Mouse (Mus musculus): ENCODE measurements at regions not wholly inside any gene's neighbourhood (a gene's known extent, or its start where the extent isn't known, plus 50 kb on each side); places are given as distances from the start of the nearest gene placed in this dataset.
"Not testable (repeated sequence)": the region's sequence is repeated elsewhere in the genome, so short reads cannot be mapped to it uniquely, and the experiment has no call there.

- no peak for DNase-seq (ENCODE audit: low spot score in 2 of 2)
Observed at GRCm38 (mm10) chr19:19347017-19347416, 236.0 kb upstream of the Rorb start.

GRCm38 (mm10) chr19:19344426-19344811 lies 233.4 kb upstream of the Rorb start:
- no peak for DNase-seq (ENCODE audit: low spot score in 2 of 2)

GRCm38 (mm10) chr19:19343702-19344425 lies 232.9 kb upstream of the Rorb start:
- DNase-seq (ENCODE audit: low spot score in 2 of 2) = no peak

- DNase-seq (ENCODE audit: low spot score in 2 of 2) = not testable (repeated sequence)
Observed at GRCm38 (mm10) chr19:19307142-19307541, 196.1 kb upstream of the Rorb start.

GRCm38 (mm10) chr19:19306476-19307131 lies 195.6 kb upstream of the Rorb start:
- no peak for DNase-seq (ENCODE audit: low spot score in 2 of 2)

- DNase-seq (ENCODE audit: low spot score in 2 of 2) = not testable (repeated sequence)
Observed at GRCm38 (mm10) chr19:19285864-19286263, 174.9 kb upstream of the Rorb start.

- DNase-seq (ENCODE audit: low spot score in 2 of 2) = no peak
Observed at GRCm38 (mm10) chr19:19246837-19247560, 136.0 kb upstream of the Rorb start.

- no peak for DNase-seq (ENCODE audit: low spot score in 2 of 2)
Observed at GRCm38 (mm10) chr19:19229305-19229994, 118.5 kb upstream of the Rorb start.

- DNase-seq (ENCODE audit: low spot score in 2 of 2) = no peak
Observed at GRCm38 (mm10) chr19:19220826-19221225, 109.8 kb upstream of the Rorb start.

GRCm38 (mm10) chr19:19219352-19219751 lies 108.4 kb upstream of the Rorb start:
- no peak for DNase-seq (ENCODE audit: low spot score in 2 of 2)

GRCm38 (mm10) chr19:19218700-19219099 lies 107.7 kb upstream of the Rorb start:
- no peak for DNase-seq (ENCODE audit: low spot score in 2 of 2)

- DNase-seq (ENCODE audit: low spot score in 2 of 2) = no peak
Observed at GRCm38 (mm10) chr19:19199534-19199933, 88.5 kb upstream of the Rorb start.

- no peak for DNase-seq (ENCODE audit: low spot score in 2 of 2)
Observed at GRCm38 (mm10) chr19:19198780-19199179, 87.8 kb upstream of the Rorb start.

GRCm38 (mm10) chr19:19194728-19195127 lies 83.7 kb upstream of the Rorb start:
- DNase-seq (ENCODE audit: low spot score in 2 of 2) = peak; percentile 18 to 21

- DNase-seq (ENCODE audit: low spot score in 2 of 2) = no peak
Observed at GRCm38 (mm10) chr19:19194306-19194705, 83.3 kb upstream of the Rorb start.

GRCm38 (mm10) chr19:19172767-19173166 lies 61.8 kb upstream of the Rorb start:
- no peak for DNase-seq (ENCODE audit: low spot score in 2 of 2)

- DNase-seq (ENCODE audit: low spot score in 2 of 2) = no peak
Observed at GRCm38 (mm10) chr19:19170807-19171206, 59.8 kb upstream of the Rorb start.
